Mouse (Mus musculus) thymus, postnatal 25 days (tissue): ENCODE data around the gene Myb.
"Not testable (repeated sequence)": the region's sequence is repeated elsewhere in the genome, so short reads cannot be mapped to it uniquely, and the experiment has no call there.

Experiments
- DNase-seq: peaks from one replicate; pipeline ENCODE4 v3.0.0; 2022

The Myb gene

DNA sequence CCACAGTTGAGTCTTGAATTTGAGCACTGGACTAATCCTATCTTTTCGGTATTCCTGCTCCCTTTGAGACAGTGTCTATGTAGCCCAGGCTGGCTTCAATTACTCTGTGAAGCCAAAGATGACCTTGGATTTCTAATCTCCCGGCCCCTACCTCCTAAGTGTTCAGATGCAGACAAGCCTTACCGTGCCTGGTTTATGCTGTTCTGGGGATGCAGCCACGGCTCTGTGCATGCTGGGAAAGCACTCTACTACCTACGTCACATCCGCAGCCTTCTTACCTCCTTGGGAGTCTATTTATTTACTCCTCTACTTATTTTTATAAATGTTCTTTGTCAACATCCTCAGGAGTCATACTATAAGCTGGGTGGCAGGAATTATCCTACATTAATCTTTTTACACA lies 7.1 kb upstream of the Myb start:
- DNase-seq: no peak

- DNase-seq: no peak
Observed at GRCm38 (mm10) chr10:21167165-21167564, 6.4 kb upstream of the Myb start.

GRCm38 (mm10) chr10:21165411-21165810 lies 4.6 kb upstream of the Myb start:
- no peak for DNase-seq

DNA sequence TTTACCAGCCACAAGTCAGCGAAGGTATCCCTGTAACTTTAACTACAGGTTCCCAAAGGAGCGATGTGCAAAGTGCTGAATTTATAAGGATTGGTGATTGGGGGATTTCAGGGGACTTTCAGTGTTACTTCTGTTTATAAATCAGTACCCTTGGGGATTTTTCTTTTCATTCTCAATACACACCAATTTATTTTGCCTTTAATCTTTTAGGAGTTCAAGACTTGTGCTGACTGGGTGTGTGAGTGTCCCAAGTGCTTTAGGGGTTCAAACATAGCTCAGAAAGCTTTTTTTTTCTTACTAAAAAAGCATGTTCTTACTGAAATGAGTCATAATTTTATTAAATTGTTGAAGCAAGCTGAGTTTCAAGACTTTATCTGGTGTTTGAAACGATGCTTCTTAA lies 1.3 kb upstream of the Myb start:
- DNase-seq: no peak

DNA sequence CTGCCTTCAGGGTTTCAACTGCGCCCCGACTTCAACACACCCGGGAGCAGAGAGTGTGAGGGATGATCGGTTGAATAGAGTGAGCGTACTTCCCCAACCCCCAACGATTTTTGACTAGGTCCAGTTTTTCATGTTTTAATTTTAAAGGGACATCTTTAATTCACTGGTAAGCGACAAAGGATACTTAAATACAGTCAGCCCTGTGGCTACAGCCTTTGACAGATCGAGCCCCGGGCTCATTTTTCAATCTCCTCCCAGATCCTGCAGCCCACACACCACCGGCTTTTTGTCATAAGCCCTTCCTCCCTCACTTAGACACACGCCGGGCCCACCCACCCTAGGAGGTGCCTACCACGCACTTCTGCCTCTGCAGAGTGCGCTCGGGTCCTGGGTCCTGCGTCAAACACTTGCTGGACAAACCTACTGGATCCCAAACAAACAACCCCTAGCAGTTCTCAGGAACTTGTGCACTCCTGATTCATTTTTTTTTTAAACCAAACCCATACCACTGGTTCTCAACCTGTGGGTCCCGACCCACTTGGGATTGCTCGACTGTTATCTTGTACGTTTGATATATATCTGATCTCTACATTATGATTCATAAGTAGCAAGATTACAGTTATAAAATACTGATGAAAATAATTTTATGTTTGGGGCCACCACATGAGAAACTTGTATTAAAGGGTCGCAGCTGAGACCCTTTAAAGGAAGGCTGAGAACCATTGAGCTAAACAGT lies 743 bp upstream of the Myb start:
- DNase-seq: peak; percentile 83

GRCm38 (mm10) chr10:21159697-21160394 lies 938 bp downstream of the Myb start:
- peak; percentile 73 for DNase-seq

GRCm38 (mm10) chr10:21158918-21159443 lies 1.8 kb downstream of the Myb start:
- peak; percentile 85 for DNase-seq

GRCm38 (mm10) chr10:21158111-21158917 lies 2.5 kb downstream of the Myb start:
- DNase-seq: peak; percentile 83

DNA sequence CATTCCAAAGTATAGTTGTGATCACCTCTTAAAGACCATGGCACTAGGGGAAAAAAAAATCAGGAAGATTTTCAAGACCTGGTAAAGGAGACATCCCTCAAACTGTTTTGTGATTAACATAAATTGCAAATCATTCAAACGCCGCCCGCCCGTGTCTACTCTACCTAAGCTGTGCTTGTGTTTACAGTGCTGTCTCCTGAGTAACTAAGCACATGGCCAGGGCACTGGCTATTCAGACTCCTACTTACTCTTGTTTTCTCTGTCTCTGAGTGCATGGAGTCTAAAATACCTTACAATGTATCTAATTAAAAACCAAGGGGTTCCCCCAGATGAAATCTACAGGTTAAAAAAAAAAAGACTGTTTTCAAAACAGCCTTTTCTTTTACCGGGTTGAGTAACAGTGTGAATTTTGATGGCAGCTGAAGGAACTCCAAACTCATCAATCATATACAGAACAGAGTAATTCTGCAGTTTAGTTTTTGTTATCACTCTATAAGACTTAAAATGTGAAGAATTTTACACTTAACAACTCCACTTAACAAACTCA lies 3.8 kb downstream of the Myb start:
- DNase-seq: no peak

DNA sequence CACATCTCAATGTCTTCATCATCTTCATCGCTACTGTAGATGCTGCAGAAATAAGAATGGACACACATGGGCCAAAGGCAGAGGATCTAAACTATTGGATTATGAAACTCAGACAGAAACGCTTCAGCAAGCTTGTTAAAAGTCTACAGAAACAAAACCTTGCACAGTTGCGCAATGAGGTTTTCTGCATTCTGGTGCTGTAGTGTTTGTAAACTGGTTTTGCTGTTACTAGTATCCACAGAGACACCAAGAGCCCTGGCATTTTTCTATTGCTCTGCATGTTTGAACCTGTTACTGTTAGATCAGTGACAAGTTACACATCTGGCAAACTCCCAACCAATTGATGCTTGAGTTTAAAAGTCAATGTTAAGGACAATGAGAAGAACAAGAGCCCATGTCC lies 4.4 kb downstream of the Myb start:
- no peak for DNase-seq

DNA sequence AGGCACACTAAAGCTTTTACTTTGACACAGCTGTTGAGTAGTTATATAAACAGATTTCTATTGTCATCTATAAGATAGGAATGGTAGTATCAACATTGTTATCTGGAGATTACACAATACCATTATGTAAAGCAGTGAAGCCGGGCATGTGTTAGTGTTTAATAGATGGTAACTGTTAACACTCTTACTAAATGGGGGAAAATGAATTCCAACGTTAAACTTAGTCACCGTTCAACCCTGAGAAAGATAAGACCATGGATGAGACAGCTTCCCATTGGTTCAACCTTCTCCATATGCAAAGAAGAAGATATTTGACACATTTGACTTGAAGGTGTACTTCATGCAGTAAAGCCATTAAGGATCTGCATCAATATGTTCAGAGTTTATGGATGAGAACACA lies 5.9 kb downstream of the Myb start:
- DNase-seq: no peak

GRCm38 (mm10) chr10:21153433-21153832 lies 7.4 kb downstream of the Myb start:
- DNase-seq: no peak

GRCm38 (mm10) chr10:21152812-21153211 lies 8.0 kb downstream of the Myb start:
- no peak for DNase-seq

- no peak for DNase-seq
Observed at GRCm38 (mm10) chr10:21151320-21151719, 9.5 kb downstream of the Myb start.

GRCm38 (mm10) chr10:21149945-21150344 lies 10.8 kb downstream of the Myb start:
- not testable (repeated sequence) for DNase-seq

GRCm38 (mm10) chr10:21146719-21147118 lies 14.1 kb downstream of the Myb start:
- no peak for DNase-seq

GRCm38 (mm10) chr10:21146263-21146662 lies 14.5 kb downstream of the Myb start:
- DNase-seq: no peak

GRCm38 (mm10) chr10:21144627-21145504 lies 15.9 kb downstream of the Myb start:
- DNase-seq: no peak

DNA sequence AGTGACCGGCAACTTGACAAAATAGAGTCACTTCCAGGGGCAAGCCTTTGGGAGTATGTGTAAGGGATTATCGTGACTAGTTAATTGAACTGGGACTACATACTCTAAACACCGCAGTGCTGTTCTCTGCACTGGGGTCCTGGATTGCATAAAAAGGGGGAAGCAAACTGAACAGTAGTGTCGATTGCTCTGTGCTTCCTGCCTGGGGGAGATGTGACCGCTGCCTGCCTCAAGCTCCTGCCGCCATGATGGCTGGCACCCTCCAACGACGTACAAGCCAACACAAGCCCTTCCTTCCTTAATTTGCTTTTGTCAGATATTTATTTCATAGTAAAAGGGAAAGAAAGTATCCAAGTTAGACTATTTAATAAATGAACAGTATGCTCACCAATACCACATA lies 25.5 kb downstream of the Myb start:
- DNase-seq: no peak

DNA sequence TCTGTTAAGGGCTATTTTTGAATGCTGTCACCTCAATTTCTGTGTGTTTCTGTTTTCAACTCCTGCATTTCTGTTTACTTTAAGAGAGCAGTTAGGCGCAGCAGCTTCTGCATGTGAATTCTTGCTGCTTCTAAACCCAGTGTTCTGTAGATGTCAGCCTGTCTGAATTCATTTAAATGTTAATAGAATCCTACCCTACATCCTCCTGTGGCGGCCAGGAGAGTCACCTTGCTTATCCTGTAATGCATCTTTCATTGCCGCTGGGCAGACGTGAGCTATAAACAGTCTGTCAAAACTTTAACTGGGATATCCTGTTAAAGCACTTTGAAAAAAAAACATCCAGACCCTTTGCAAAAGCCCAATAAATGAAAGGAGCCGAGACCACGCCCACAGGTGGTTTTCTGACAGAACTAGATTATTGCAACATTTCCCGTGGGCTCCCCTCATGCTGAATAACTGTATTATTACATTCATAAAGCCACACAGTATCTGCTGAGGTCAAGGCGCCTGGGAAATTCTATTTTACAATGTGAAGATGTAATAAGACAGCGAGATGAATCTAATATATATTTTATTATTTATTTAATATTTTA lies 29.8 kb downstream of the Myb start:
- DNase-seq: no peak

DNA sequence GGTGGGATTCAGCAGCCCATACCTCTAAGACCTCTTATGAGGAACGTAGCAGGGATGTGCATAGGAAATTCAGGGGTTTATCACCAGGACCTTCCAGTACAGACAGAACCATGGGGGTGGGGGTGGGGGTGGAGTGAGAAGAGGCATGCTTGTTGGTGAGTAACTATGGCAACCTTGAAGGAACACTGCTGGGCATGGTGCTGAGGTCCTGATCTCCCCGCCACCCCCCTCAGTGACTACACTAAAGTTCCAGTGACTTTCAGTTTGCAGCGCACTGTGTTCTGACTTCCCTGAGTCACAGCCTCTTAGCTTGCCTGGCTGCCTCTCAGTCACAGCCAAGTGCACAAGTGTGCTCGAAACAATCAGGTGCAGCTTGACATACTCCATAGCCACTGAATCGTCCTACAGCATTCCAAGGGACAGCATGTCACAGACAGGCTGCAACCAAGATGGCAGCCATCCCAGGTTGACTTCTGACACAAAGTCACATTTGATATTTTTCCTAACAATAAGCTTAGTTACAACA lies 32.6 kb downstream of the Myb start:
- DNase-seq: no peak
